Comparison of ENCODE assay signal across 7 mouse cellular contexts in genomic region chr17:32320597-32321389, GRCm38 (mm10). TPM values are rescaled to one million over a fixed set of nuclear protein-coding genes. Genes with fewer than 3 reads are reported as not detected.
DNase-seq lines count a peak whose midpoint lies in the region; ATAC-seq lines count a peak whose summit lies in the region.

Gene Akap8 (minus strand): TSS chr17:32321238.

- peak; percentile 98 for DNase-seq in adrenal gland, postnatal 14 days
- peak; percentile 99 for DNase-seq in embryonic facial prominence, embryonic 11.5 days (ENCODE audit: low spot score)
- DNase-seq in kidney, adult 11 months: peak; percentile 99
- DNase-seq in limb, embryonic 10.5 days (ENCODE audit: low spot score): peak; percentile 97
- peak; percentile 93 for DNase-seq in spleen, adult 12 weeks (ENCODE audit: low spot score)

- H3K4me1 ChIP-seq in embryonic facial prominence, embryonic 11.5 days (ENCODE audit: control insufficient read depth, insufficient read depth, low read length): no peaks in the 10 kb centered on the region
- peaks cover 22% of the 10 kb centered on the region for H3K4me1 ChIP-seq in limb, embryonic 10.5 days
- H3K4me1 ChIP-seq in midbrain, embryonic 13.5 days (replicated peaks): peaks cover 32% of the 10 kb centered on the region

- no peaks in the 10 kb centered on the region for H3K27me3 ChIP-seq in embryonic facial prominence, embryonic 11.5 days (ENCODE audit: control insufficient read depth, insufficient read depth, low read length)
- no peaks in the 10 kb centered on the region for H3K27me3 ChIP-seq in limb, embryonic 10.5 days (ENCODE audit: low read depth, poor library complexity, severe bottlenecking)
- H3K27me3 ChIP-seq in midbrain, embryonic 13.5 days: no peaks in the 10 kb centered on the region

- ATAC-seq in embryonic facial prominence, embryonic 11.5 days (replicated peaks; ENCODE audit: insufficient number of reproducible peaks, low FRiP score, low TSS enrichment, low read depth): peak; percentile 96
- ATAC-seq in granulocyte monocyte progenitor cell, adult 5-6 weeks (replicated peaks; ENCODE audit: poor library complexity, severe bottlenecking): peak; percentile 85
- peak; percentile 98 for ATAC-seq in midbrain, embryonic 13.5 days

- peak within 1 kb of the TSS; percentile 91 for H3K4me3 ChIP-seq in embryonic facial prominence, embryonic 11.5 days (ENCODE audit: low read depth, low read length)
- H3K4me3 ChIP-seq in limb, embryonic 10.5 days: peak within 1 kb of the TSS; percentile 87
- peak within 1 kb of the TSS; percentile 95 for H3K4me3 ChIP-seq in midbrain, embryonic 13.5 days (replicated peaks)

- whole genome bisulfite sequencing in embryonic facial prominence, embryonic 11.5 days: under 1% methylated on average over 82 of the region's 83 CpGs
- under 1% methylated on average over 83 of the region's 83 CpGs for WGBS in limb, embryonic 10.5 days
- under 1% methylated on average over 83 of the region's 83 CpGs for WGBS in midbrain, embryonic 13.5 days

- no peaks in the 10 kb centered on the region for H3K9me3 ChIP-seq in embryonic facial prominence, embryonic 11.5 days (replicated peaks; ENCODE audit: control insufficient read depth, low read length)
- no peaks in the 10 kb centered on the region for H3K9me3 ChIP-seq in limb, embryonic 10.5 days (replicated peaks)
- no peaks in the 10 kb centered on the region for H3K9me3 ChIP-seq in midbrain, embryonic 13.5 days

- peak within 1 kb of the TSS; percentile 95 for H3K9ac ChIP-seq in embryonic facial prominence, embryonic 11.5 days (replicated peaks; ENCODE audit: low read length)
- peak within 1 kb of the TSS; percentile 88 for H3K9ac ChIP-seq in midbrain, embryonic 13.5 days (replicated peaks)

- H3K27ac ChIP-seq in embryonic facial prominence, embryonic 11.5 days (replicated peaks; ENCODE audit: low read depth, low read length): peak within 1 kb of the TSS; percentile 89
- peak within 1 kb of the TSS; percentile 96 for H3K27ac ChIP-seq in limb, embryonic 10.5 days
- H3K27ac ChIP-seq in midbrain, embryonic 13.5 days: peak within 1 kb of the TSS; percentile 97

- peak within 1 kb of the TSS; percentile 77 for H3K4me2 ChIP-seq in embryonic facial prominence, embryonic 11.5 days (ENCODE audit: low read depth, low read length)
- H3K4me2 ChIP-seq in midbrain, embryonic 13.5 days (replicated peaks): peak within 1 kb of the TSS; percentile 96

- H3K36me3 ChIP-seq in embryonic facial prominence, embryonic 11.5 days (replicated peaks; ENCODE audit: control insufficient read depth, insufficient read depth, low read depth, low read length): peaks cover 12% of the 10 kb centered on the region
- peaks cover 60% of the 10 kb centered on the region for H3K36me3 ChIP-seq in limb, embryonic 10.5 days
- H3K36me3 ChIP-seq in midbrain, embryonic 13.5 days: peaks cover 50% of the 10 kb centered on the region

RNA-seq across cellular contexts. Expression of gene Akap8, which starts in this region (rescaled TPM):
- total RNA-seq in adrenal gland, postnatal 14 days (2021): 78.9 and 96.2 TPM in 2 replicates
- polyA plus RNA-seq in embryonic facial prominence, embryonic 11.5 days (2014; fragmentation: Nextera tagmentation; extraction: Ambion mirVana): 53.4 and 53.9 TPM in 2 replicates
- total RNA-seq in granulocyte monocyte progenitor cell, adult 5-6 weeks (2014; fragmentation: Nextera tagmentation): 58.2 and 92.9 TPM in 2 replicates
- 125 and 132 TPM in 2 replicates for total RNA-seq in granulocyte monocyte progenitor cell, adult 5-6 weeks (2017)
- polyA plus RNA-seq in limb, embryonic 10.5 days (2016; fragmentation: Nextera tagmentation; extraction: Ambion mirVana): 142 and 157 TPM in 2 replicates
- 116 and 121 TPM in 2 replicates for polyA plus RNA-seq in midbrain, embryonic 13.5 days (2015; fragmentation: Nextera tagmentation; extraction: Ambion mirVana)

Comparison
In these comparisons a context has a peak if more than half of its experiments do, and no peak if none do; other contexts are left out.
1. Peak in every context shown above with its lines: DNase-seq, ATAC-seq, H3K4me3 ChIP-seq and H3K27ac ChIP-seq.